Mouse (Mus musculus): ENCODE measurements around the gene Ntn1.

Ntn1 gene

DNA sequence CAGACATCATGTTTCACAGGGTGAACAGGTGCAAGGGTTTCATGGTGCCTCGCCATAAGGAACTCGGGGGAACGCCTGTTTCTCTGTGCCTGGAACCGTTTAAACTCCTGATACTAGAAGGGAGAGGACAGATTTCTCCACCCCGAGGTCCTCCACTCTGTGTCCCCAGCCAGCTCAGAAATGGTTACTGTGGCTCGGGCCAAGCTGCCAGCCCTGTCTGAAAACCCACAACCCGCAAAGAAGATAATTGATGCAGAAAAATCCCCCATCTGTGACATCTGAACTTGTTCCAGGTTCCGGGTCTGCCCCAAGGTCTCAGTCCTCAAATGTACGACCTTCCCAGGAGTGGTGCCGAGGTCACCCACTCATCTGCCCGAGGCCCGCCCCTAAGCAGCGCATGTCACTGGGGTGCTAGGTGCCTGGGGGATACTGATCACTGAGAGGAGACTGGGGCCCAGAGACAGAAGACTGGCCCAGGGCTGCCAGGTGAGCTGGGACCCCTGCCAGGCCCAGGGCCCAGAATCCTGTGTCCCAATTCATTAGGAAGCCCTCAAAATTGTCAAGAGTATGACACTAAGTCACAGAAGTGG is 68.9 kb downstream of the Ntn1 start:
- no peak for DNase-seq (ENCODE audit: low spot score)

DNA sequence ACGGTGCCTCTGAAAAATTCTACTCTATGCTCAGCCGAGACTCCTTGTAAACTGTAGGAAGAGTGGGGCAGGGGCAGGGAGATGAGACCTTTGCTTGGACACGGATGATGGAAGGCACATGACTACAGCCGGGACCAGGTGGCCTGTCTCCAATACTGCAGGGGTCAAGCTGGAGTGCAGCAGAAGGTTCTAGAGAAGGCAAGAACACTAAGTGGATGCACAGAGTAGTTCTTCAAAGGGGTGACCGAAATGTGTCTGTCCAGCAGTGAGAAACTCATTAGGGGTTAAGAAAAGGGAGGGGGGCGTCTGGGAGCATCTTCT is 69.5 kb downstream of the Ntn1 start:
- no peak for DNase-seq (ENCODE audit: low spot score)

DNA sequence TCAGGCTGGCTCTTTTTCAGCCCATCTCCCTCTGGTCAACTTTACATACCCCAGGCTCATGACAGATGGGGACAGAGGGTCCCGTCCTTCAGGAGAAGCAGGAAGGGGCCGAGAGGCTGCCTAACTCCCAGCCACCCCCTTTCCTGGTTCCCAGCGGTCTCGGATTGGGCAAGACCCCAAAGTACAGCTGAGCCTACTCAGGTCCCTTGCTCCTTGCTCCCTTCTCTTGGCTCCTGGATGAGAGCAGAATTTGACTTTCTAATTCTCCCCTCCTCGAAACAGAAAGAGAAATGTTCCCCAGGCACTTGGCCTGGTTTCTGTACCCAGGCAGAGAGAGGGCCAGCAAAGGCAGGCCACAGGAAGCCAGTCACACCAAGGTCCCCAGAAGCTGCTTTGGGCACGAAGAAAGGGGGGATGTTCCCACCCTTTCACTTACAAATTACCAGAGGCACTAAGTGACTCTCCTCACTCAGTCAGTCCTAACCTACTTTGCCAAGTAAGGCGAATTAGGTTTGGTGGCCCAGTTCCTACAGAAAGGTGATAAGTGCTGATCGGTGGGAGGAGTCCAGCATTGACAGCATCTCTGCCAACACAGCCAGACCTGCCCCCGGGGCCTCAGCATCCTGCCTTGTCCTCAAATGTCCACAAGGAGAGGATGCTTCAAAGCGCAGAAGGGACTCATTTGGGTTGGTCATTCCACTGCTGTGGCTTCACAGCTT is 70.1 kb downstream of the Ntn1 start:
- DNase-seq (ENCODE audit: low spot score), result no peak

DNA sequence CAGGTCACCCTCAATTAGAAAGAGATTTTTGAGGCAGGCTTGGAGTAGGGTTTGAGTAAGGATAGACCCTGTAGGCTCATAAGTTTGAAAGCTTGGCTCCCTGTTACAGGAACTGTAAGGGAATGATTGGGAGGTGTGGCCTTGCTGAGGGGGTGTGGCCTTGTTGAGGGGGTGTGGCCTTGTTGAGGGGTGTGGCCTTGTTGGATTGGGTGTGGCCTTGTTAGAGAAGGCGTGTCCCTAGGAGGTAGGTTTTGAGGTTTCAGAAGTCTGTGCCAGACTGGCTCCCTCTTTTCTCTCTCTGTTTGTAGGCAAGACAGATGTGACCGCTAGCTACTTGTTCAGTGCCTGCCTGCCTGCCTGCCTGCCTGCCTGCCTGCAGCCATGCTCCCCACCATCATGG is 75.8 kb downstream of the Ntn1 start:
- no peak for DNase-seq (ENCODE audit: low spot score)

DNA sequence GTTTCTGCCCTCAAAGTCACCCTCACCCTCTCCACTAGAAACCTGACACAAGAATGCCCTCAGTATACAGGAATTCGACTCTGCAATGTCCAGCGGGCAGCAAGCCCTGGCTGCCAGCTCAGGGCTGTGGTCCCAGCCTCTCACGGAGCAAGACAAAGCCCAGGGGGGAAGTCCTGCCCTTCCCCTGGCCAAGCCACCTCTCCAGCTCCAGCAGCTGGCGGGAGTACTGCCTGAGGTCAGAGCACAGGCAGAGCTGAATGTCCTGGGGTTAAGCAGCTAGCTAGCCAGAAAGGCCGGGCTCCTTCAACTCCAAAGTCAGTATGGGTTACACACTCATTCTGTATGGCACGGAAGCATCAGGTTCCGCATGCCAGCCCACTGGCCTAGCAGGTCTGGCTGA is 79.2 kb downstream of the Ntn1 start:
- DNase-seq (ENCODE audit: low spot score), result no peak

DNA sequence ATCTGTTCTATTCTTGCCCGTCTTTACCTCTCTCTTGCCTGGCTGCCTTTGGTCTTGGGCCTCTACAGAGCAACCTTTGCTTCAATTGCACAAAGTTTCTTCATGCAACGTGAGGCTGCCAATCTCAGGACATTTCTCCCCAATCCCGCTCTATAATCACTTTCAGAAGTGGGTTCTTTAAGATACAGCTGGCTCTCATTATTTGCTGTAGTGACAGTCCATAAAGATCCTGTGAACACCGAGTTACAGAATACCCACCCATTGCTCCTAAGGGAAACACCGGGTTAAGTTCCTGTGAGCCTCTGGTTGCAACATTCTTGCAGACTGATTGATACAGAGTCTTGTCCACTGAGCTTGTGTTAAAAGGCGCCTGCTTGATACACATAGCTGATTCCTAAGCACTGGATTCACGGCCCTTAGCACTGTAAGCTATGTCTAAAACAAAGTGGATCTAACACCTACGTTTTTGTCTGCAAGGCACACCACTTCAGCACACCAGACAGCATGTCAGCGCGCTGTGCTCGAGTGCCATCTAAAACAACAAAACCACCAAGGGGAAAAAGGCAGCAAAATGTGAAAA is 85.0 kb downstream of the Ntn1 start:
- DNase-seq (ENCODE audit: low spot score), result no peak

DNA sequence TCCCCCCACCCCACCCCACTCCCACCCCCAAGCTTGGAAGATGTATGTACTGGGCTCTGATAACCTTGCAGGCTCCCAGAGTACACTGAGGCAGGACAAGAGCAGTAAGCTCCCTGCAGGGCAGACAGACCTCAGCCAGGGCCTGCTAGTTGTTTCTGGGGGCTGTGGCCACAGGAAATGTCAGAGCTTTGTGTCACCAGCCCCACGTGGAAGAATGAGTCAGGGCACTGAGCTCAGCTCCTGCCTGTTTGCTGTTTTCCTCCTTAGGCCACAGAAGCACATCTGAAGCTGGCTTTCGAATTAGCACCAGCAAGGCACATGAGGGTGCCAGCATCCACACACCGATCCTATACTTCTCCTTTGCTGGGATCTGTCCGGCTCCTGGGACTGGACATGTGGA is 86.8 kb downstream of the Ntn1 start:
- no peak for DNase-seq (ENCODE audit: low spot score)

DNA sequence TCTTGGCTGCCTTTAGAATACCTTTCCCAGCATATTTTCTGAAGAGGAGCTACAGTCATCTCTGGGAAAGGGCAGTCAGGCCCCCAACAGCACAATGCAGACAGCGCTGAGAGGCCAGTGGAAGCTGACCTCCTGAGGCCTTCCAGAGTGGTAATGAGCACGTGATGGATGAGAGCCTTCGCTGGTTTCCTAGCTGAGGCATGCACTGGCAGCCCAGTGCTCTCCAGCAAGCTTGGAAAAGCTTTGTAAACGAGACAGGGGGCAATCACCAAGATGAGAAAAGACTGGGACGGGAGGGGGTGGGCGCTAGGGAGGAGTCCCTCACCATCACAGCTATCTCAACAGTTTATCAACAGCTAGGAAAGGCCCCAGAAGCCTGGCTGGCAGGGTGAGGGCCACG is 87.6 kb downstream of the Ntn1 start:
- no peak for DNase-seq (ENCODE audit: low spot score)

DNA sequence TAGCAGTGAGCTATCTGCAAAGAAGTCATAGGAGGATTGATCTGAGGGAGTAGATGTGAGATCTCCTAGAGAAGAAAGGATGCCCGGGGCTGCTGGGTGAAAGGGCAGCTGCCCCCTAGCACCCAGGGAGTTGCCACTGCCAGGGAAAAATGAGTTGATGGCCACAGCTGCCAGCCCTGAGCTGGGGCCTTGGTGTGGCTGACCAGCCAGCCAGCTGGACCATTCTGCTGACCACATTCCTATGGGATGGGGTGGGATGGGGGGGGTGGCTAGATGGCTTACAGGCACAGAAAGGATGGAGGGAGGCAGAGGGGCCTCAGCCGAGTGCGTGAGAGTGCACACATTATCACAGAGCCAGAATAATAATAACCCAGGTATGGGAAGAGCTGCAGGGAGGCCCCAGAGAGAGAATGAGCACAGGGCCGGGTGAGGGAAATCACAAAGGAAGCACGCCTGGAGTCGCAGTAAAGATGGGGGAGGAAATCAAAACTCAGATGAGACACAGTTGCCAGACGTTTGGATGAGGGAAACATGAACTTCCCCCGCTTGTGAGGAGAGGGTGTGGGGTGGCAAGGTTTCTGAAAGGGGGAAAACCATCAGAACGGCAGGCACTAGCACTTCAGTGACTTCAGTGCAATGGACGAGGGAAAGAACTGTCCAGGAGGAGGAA is 91.6 kb downstream of the Ntn1 start:
- DNase-seq (ENCODE audit: low spot score), result no peak

DNA sequence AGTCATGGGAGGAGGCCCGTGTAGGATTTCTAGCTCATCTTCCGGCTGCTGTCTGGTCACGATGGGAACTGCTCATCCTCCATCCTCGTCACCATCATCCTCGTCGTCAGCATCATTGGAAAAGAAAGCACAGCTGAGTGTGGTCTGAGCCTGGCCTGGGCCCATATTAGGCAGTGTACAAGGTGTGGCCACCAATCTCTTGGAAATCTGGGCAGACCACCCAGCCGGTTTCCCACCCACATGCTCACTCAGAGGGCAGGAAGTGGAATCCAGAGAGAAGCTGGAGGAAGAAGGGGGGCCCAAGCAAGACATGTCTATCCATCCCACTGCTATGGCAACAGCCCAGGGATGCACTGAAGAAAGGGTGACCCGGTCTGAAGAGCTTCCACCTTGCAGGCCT is 94.6 kb downstream of the Ntn1 start:
- DNase-seq (ENCODE audit: low spot score), result no peak

DNA sequence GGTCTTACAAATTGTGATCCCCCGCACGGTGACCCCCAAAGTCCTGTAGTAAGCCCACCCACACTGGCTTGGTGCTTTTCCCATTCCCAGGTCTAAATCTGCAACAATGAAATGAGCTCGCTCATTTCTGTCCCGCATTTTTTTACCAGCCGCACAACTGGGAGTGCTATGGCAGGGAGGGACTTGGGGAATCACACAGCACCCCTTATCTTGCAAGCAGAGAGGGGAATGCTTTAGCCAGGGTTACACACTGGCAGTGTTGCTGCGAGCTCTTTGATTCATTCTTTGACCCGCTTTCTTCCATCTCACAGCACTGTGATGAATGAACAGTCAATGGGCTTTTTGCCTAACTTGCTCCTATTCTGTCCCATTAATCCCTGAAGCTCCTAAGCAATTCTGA is 98.3 kb downstream of the Ntn1 start:
- no peak for DNase-seq (ENCODE audit: low spot score)

DNA sequence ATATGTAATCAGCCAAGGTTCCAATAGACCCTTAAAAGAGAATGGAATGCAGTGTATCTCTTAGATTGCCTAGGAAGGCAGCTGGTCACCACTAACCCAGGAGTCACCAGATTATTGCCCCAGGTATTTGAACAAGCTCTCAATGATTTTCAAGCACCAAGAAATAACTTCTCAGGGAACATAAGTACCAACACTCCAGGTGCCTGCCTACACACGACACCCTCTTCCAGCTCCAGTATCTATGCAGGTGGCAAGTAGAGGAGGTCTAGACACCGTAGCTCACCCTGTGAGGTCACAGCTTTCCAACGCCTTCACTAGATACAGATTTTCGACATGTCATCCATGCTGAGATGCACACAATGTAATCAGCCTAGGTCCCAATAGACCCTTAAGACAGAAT is 99.0 kb downstream of the Ntn1 start:
- DNase-seq (ENCODE audit: low spot score), result no peak

DNA sequence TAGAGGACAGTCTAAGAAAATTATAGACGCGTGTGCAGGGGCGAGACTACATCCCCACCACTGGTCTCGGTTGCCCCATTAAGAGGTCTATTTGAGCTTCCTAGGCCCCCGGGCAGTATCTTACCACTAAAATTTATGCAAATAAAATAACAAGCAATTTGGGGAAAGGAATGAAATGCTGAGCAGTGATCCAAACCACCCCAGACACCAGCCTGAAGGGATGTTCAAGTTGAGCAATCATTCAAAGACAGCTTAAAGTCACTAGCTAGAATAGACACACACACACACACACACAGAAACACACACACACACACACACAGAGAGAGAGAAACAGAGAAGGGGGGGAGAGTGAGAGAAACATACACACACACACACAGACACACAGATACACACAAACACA is 105.1 kb downstream of the Ntn1 start:
- DNase-seq (ENCODE audit: low spot score), result no peak

DNA sequence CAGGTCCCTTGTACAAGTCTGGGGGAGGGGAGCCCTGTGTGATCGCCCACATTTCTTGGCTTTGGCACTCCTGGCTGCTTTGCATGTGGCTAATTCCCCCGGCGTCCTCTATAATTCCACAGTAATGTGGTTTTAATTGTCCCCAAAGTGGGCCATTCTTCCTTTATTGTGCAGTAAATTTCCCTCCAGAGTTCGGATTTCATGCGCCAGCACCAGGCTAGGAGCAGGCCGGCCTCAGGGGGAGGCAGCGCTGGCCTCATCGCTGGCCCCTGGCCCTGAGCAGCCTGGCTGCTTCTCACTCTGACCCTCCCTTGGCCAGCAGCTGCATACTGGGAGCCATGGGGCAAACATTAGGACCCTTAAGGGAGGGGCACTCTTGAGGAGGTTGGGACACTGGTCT is 110.0 kb downstream of the Ntn1 start:
- no peak for DNase-seq (ENCODE audit: low spot score)

DNA sequence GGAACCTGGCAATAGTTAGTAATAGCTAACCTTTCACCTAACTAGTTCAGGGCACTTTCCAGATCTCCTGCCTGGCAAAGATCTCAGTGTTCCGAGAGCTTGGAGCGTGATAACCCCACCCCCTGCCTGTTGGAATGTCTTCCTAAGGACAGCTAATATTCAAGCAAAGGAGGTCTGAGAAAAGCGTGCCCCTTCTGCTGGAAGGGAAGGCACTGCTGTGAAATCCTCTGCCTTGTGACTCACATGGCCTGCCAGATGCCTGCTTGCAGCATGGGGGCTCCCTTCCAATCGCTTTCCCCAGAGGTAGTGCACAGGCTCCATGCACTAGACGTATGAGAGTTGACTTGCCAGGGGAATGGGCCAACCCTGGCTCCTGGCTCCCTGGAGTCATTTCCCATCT is 113.3 kb downstream of the Ntn1 start:
- no peak for DNase-seq (ENCODE audit: low spot score)

DNA sequence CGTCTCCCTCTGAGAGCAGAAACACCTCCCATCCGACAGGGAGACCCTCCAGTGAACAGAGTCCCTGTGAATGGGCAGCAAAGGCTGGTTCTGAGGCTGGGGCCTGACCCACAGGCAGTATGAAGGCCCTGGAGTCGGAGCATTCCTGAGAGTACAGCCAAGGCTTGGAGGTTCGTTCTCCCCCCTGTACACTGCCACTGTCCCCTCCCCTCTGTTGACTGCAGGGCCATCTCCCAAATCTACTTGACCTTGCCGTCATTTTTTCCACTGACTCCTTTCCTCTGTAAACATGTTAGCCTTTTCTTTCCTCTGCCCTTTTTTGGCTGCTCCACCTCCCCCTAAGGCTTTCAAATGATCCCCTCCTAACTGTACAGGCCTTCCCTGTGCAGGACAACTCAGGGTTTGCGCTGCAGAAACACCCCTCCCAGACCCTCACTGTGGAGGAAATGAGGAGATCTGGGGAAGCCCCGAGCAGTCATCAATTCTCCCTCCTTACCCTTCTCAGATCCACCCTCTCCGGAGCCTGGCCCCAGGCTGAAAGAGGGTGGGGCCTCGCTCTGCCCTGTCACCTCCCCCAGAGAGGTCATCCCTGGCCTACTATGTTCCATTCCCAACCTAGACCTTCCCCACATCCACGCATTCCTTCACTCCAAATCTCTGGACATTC is 114.3 kb downstream of the Ntn1 start:
- no peak for DNase-seq (ENCODE audit: low spot score)

DNA sequence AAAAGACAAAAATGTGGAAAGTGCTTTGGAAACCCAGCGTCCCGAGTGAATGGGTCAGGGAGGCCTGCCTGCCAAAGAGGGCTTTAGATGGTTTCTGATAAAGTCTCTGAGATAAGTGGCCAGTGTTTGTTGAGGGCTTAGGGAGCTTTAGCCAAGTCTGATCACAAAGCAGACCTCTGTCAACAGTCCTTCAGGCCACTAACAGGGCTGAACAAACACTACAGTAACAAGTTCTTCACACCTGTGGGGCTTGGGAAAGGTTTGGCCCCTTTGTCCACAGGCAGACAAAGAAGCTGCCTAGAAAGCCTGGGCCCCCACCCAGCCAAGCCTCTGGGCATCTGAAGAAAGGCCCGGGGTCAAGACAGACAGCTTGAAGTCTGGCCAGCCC is 114.9 kb downstream of the Ntn1 start:
- no peak for DNase-seq (ENCODE audit: low spot score)

DNA sequence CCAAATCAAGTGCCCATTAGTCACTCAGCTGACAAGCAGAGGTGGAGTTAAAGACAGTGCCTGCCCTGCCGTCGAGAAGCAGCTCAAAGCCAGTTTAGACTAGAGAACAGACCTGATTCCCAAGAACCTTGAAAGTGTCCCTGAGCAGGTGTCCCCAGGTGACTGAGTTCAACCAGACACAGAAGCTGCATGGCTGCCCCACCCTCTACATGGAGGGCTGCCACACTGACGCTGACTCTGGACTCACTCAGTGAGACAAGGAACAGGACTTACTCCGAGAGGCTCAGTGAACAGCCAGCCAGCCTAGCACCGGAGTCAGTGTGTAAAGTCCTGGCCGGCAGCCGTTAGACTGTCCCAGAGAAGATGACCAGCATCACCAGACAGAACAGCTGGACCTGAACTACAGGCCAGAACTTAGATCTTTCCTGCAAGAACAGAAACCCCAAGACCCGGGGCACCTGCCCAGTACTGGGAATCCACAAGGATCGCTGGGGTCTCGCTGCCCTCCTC is 120.6 kb downstream of the Ntn1 start:
- DNase-seq (ENCODE audit: low spot score), result no peak

DNA sequence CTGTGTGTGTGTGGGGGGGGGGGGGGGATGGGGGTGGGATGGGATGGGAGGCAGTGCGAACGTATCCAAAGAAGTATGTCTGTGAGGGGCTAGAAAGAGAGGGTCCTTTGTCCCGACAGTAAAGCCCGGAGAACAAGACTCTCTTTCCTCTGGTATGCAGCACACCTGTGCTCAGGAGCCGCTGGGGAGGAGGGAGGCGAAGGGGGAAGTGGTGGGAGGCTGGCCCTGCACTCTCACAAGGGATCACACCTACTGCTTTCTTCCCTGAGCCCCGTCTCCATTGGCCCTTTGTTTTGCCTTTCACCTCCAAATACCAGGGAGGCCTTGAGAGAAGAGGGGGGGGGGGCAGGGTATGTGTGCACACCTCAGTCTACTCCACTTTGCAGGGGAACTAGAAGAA is 123.7 kb downstream of the Ntn1 start:
- DNase-seq (ENCODE audit: low spot score), result no peak

DNA sequence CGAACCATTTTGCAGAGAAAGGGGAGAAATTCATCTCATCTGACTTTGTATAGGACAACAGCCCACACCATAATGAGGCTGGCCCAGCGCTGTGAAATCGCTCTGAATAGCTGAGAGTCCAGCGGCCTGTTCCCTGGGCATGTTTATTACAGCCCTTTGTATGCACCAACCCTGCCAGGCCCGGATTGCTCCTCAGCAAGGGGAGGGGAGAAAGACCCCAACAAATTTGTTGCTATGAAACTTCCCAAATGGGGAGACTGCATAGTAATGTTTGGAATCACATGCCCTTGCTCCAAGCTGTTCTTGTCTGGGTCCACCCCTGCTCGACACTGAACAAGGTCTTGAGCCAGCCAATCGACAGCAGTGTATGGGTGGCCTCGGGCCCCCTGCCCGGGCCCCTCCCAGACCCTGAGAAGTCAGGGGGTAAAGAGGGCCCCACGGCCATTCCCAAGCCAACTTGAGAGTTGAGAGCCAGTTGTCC is 126.3 kb downstream of the Ntn1 start:
- no peak for DNase-seq (ENCODE audit: low spot score)

DNA sequence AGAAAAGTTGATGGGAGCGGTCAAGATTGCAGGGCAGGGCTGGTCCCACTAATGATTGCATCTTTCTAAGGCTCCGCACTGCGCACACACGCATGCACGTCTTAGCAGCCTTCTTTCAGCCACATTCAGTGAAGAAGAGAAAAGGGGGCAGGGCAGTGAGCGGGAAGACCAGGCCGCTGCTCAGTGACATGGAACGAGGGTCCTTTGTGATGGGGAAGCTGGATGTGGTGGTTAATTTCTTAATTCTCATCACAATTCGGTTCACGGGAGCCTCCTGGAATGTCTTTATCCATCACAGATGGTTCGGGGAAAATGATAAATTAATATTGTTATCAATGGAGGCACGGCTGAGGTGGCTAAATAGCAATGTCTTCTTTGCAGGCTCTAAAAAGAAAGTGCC is 126.8 kb downstream of the Ntn1 start:
- DNase-seq (ENCODE audit: low spot score), result no peak

DNA sequence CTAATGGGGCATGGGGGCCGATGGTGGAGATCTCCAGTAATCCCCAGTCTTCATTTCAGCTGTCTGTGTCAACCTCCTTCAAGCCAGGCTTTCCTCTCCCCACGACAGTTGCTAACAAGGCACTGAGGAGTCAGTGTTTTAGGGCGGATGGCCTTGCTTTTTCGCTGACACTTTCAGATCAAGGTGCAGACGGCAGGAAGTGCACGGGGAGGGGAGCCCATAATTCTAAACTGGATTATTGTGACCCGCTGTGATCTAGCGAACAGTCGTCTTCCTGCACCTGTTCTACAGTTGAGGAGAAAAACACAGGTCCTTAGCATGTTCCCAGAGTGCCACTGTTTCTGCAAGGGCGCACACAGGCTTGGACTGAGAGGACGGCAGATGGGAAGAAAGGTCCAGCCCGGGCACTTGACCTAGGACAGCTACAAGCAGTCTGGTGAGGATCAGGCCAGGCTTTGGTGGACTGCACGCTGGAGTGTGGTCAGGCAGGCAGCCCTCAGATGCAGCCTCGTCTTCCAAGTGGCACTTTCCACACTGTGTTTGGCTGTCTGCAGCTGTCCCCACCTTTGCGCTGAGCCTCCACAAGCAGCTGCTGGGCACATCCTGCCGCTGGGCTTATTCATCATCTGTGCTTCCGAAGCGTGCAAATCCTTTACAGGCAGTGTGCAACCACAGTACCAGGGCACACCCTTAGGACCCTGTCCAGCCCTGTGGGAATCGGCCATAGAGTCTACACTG is 129.7 kb downstream of the Ntn1 start:
- DNase-seq (ENCODE audit: low spot score), result no peak

Data from urinary bladder, postnatal 25 days (tissue).